Mouse (Mus musculus) liver, embryonic 16.5 days (tissue): ENCODE measurements at regions not wholly inside any gene's neighbourhood (a gene's known extent, or its start where the extent isn't known, plus 50 kb on each side); places are given as distances from the start of the nearest gene placed in this dataset.
"Not testable (repeated sequence)": the region's sequence is repeated elsewhere in the genome, so short reads cannot be mapped to it uniquely, and the experiment has no call there.

ENCODE experiments used
- ATAC-seq: fragments of 200-750 bp; cut with Nextera tagmentation; 2 replicates; pipeline ENCODE4 v1.8.0; 2017; ENCODE audit warnings: low read depth, mild to moderate bottlenecking, moderate number of reproducible peaks, moderate library complexity
- H3K27ac ChIP-seq: fragments of 300-500 bp; sonication (generic); 2 replicates; pipeline ENCODE4 v1.5.1; 2014; ENCODE audit warnings: mild to moderate bottlenecking, low read length
- H3K27me3 ChIP-seq: fragments of 300-500 bp; sonication (generic); 2 replicates; pipeline ENCODE4 v1.6.1; 2014; ENCODE audit warnings: low read depth, low read length, mixed read lengths; ENCODE audit not compliant: control insufficient read depth, insufficient read depth
- H3K36me3 ChIP-seq: fragments of 300-500 bp; sonication (generic); 2 replicates; pipeline ENCODE4 v1.6.1; 2014; ENCODE audit warnings: mild to moderate bottlenecking; ENCODE audit not compliant: control insufficient read depth, insufficient read depth
- H3K4me1 ChIP-seq: fragments of 300-500 bp; sonication (generic); 2 replicates; pipeline ENCODE4 v1.6.1; 2014; ENCODE audit warnings: low read depth, low read length, mixed read lengths; ENCODE audit not compliant: control insufficient read depth
- H3K4me2 ChIP-seq: fragments of 300-500 bp; sonication (generic); 2 replicates; pipeline ENCODE4 v1.6.1; 2014; ENCODE audit warnings: low read depth, low read length, mixed read lengths
- H3K4me3 ChIP-seq: fragments of 300-500 bp; sonication (generic); 2 replicates; pipeline ENCODE4 v1.5.1; 2014; ENCODE audit warnings: low read depth, mild to moderate bottlenecking, low read length
- H3K9ac ChIP-seq: fragments of 300-500 bp; sonication (generic); 2 replicates; pipeline ENCODE4 v1.6.1; 2014; ENCODE audit warnings: low read depth, low read length
- H3K9me3 ChIP-seq: fragments of 300-500 bp; sonication (generic); replicated peaks from 2 replicates; pipeline ENCODE4 v1.6.1; 2016; ENCODE audit warnings: low read length; ENCODE audit not compliant: control insufficient read depth
- WGBS: fragments of 180-500 bp; shearing (Covaris S2); extraction: QIAGEN DNeasy Blood & Tissue Kit; methylation state at CpG from one replicate; pipeline ENCODE4 v1.1.7; 2014; ENCODE audit not compliant: insufficient replicate concordance; 5-methylcytosine and 5-hydroxymethylcytosine counted together

DNA sequence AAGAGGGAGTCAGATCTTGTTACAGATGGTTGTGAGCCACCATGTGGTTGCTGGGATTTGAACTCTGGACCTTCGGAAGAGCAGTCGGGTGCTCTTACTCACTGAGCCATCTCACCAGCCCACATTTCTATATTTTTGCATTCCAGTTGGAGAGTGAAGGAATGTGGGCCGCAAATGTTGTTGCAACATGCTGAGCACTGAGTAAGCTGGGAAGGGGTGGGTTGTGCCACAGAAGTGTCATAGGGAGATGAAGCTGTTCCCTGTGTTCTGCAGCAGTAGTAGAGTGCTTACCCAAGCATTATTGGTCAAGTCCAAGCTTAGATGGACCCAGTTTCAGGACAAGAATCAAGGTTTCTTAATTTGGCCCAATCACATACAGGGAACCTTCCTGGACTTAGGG, 169.1 kb upstream of the Cdkn3 start:
- Histone ChIP-seq H3K4me2 (no peak overlapping the region), H3K4me1 (peaks cover 3% of the 10 kb centered on the region), H3K9me3 (no peaks in the 10 kb centered on the region), H3K9ac (no peak overlapping the region), H3K36me3 (no peaks in the 10 kb centered on the region), H3K27ac (no peak overlapping the region), H3K4me3 (no peak overlapping the region), H3K27me3 (no peaks in the 10 kb centered on the region)
- no peak for ATAC-seq
- 76% methylated on average over 3 of the region's 3 CpGs for WGBS

DNA sequence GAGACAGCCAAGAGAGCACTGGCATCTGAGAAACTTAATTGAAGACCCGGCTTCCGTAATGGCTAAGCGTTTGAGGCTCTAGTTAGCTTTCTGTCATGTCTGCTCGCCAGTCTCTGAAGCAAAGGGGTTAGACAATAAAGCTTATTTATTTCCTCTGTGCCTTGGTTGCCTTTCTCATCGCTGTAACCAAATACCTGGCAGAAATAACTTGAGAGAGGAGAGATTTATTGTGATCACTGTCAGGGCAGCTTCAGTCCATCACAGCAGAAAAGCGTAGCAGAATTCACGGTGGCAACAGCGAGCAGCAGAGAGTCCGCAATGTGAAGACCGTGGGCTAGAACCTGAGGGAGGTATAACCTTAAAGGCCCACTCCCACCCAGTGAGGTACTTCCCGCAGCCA, 174.2 kb upstream of the Cdkn3 start:
- H3K9me3 ChIP-seq: no peaks in the 10 kb centered on the region
- WGBS: 80% methylated on average over 11 of the region's 11 CpGs

DNA sequence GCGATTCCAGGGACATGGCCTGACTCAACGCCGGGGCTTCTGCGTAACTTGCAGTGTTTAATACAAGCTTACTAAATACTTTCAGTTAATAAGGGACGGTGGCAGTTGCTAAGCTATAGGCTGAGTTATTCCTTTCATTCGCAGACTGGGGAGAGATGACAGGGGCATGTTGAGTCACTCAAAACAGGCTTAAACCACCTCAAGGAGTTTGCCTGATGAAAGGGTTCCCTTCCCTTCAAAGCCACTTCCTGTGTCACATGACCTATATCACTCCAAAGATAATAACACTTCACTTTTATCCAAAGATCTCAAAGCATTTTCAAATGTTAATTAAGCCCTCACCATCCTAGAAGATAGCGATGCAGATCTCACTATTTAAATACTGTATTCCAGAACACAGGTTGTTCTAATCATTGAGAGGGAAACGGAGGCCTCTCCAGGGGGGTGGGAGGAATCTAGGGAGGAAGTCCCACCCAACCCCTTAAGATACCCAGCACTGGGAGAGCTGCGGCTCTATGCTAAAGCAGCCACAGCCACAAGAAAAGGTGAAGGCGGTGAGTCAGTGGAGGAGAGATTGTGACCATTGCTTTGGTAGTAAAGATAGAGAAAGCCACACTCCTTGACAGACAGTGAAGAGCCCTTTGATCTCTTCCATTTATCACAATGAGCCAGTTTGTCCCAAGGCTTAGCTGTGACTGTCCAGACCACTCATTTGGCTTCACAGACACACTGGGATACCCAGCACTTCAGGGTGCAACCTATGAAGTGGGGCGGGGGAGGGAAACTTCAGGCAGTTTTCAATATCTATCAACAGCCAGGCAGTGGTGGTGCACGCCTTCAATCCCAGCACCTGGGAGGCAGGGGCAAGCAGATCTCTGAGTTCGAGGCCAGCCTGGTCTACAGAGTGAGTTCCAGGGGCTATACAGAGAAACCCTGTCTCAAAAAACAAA, 182.0 kb upstream of the Cdkn3 start:
- Histone ChIP-seq H3K27me3 (no peaks in the 10 kb centered on the region), H3K9ac (no peak overlapping the region), H3K9me3 (no peaks in the 10 kb centered on the region), H3K4me2 (no peak overlapping the region), H3K4me1 (peaks cover 18% of the 10 kb centered on the region), H3K27ac (peak overlapping the region; percentile 45), H3K36me3 (no peaks in the 10 kb centered on the region), H3K4me3 (no peak overlapping the region)
- WGBS: 42% methylated on average over 13 of the region's 13 CpGs
- ATAC-seq: peak; percentile 65

More for the DNA sequence above, 174.2 kb upstream of the Cdkn3 start:
- Histone ChIP-seq H3K36me3 (no peaks in the 10 kb centered on the region), H3K27ac (no peak overlapping the region), H3K4me2 (no peak overlapping the region), H3K27me3 (no peaks in the 10 kb centered on the region), H3K9ac (no peak overlapping the region), H3K4me3 (no peak overlapping the region), H3K4me1 (no peaks in the 10 kb centered on the region)
- ATAC-seq: no peak

DNA sequence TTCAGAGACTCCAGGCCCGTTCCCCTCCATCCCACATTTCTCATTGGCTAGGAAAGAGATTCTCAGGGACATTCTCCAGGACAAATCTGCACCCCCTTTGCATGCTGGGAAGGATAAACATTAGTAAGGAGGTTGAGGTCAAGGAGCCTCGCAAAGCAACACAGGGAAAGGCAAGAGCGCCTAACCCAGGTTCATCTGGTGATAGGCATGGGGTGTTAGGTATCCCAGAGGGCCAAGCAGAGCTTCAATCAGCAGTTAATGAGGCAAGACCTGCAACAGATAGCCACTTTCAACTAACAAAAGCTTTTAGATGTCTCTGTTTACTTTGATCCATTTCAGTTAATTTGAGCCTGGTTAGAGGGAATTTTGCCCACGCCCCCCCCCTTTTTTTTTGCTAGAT, 184.5 kb upstream of the Cdkn3 start:
- Histone ChIP-seq H3K4me1 (peaks cover 24% of the 10 kb centered on the region), H3K4me3 (no peak overlapping the region), H3K4me2 (no peak overlapping the region), H3K9me3 (no peaks in the 10 kb centered on the region), H3K27ac (no peak overlapping the region), H3K9ac (no peak overlapping the region), H3K27me3 (no peaks in the 10 kb centered on the region), H3K36me3 (no peaks in the 10 kb centered on the region)
- 77% methylated on average over 4 of the region's 4 CpGs for WGBS
- no peak for ATAC-seq

DNA sequence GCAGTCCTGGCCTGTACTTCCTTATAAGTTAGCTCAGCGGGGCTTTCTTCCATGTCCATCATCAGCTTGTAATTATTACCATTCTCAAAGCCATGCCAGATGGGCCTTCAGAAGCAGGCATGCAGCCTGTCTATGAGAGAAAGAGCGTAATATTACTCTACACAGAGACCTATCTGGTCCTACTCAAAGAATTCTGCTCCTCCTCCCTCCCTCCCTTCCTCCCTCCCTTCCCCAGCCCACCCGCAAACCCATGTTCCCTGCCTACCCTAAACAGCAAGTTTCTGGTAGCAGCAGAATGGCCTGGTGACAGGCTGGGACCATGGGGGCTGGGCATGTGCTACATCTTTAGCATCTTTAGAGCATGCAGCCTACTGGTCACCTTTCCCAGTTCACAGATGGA, 184.9 kb upstream of the Cdkn3 start:
- Histone ChIP-seq H3K4me3 (no peak overlapping the region), H3K9ac (no peak overlapping the region), H3K4me1 (peaks cover 21% of the 10 kb centered on the region), H3K4me2 (no peak overlapping the region), H3K27ac (no peak overlapping the region), H3K9me3 (no peaks in the 10 kb centered on the region), H3K36me3 (no peaks in the 10 kb centered on the region), H3K27me3 (no peaks in the 10 kb centered on the region)
- no peak for ATAC-seq
- 84% methylated on average over 3 of the region's 3 CpGs for WGBS

DNA sequence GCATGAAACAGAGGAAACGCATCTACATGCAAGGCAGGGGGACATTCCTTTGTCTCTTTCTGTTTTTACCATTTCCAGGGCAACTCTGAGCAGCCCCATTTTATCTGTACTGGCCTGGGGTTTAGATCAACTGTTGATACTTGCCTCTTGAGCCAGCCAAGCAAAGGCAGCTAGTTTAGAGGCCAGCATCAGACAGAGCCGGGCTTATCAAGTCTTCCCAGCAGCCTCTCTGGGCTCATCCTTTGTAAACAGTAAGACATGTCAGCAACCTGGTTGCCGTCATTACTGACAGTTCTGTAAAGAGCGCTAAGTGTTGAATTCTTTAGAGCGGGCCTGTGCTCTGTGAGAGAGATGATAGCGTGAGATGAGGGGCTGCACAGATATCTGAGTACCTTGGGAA, 182.9 kb upstream of the Bmp4 start:
- Histone ChIP-seq H3K27me3 (no peaks in the 10 kb centered on the region), H3K36me3 (no peaks in the 10 kb centered on the region), H3K9ac (no peak overlapping the region), H3K4me2 (0 out of 2 replicates have a peak overlapping the region, but pooled peaks have one; percentile 6), H3K4me3 (no peak overlapping the region), H3K27ac (peak overlapping the region; percentile 66), H3K4me1 (peaks cover 16% of the 10 kb centered on the region), H3K9me3 (no peaks in the 10 kb centered on the region)
- 25% methylated on average over 6 of the region's 6 CpGs for WGBS
- peak; percentile 98 for ATAC-seq

DNA sequence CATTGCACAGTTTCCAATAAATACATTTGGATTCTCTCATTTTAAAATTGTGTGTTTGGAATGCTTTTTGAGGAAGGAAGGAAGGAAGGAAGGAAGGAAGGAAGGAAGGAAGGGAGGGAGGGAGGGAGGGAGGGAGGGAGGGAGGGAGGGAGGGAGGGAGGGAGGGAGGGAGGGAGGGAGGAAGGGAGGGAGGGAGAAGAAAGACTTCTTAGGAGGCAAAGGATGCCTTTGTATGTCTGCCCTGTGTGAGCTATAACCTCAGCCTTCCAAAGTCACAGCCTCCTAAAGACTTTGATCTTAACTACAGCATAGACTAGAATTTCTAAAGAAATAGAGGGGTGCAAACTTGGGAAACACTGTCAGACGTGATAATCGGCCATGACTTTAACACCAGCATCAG, 182.5 kb upstream of the Bmp4 start:
- H3K9me3 ChIP-seq, H3K36me3 ChIP-seq, H3K4me3 ChIP-seq, H3K27me3 ChIP-seq, H3K9ac ChIP-seq: not testable (repeated sequence)
- WGBS: 51% methylated on average over 2 of the region's 2 CpGs
- 0 out of 2 replicates have a peak overlapping the region, but pooled peaks have one; percentile 6 for H3K4me2 ChIP-seq
- H3K27ac ChIP-seq: peak overlapping the region; percentile 64
- H3K4me1 ChIP-seq: peaks cover 13% of the 10 kb centered on the region
- peak; percentile 40; the same call in 1 of the 2 replicates for ATAC-seq

DNA sequence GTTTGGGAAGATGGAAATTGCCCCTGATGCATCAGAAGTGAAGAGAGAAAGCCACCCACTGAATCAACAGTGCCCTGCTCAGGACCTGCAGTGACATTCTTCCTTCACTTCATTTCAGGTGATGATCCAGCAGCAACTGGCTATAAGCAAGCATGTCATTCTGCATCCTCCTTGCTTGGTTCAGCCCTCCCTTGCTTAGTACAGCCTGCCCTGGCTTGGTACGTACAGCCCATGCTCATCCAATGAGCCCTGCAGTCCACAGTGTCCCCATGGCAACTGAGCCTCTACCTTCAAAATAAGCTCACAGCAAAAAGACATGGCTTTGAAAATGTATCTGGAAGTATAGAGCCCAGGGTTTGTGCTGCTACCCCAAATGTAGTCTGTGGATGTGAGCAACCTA, 181.4 kb upstream of the Bmp4 start:
- Histone ChIP-seq H3K9me3 (no peaks in the 10 kb centered on the region), H3K9ac (no peak overlapping the region), H3K4me3 (no peak overlapping the region), H3K4me1 (peaks cover 13% of the 10 kb centered on the region), H3K27ac (no peak overlapping the region), H3K4me2 (no peak overlapping the region), H3K27me3 (no peaks in the 10 kb centered on the region), H3K36me3 (no peaks in the 10 kb centered on the region)
- 81% methylated on average over 1 of the region's 1 CpGs for whole genome bisulfite sequencing
- no peak for ATAC-seq

DNA sequence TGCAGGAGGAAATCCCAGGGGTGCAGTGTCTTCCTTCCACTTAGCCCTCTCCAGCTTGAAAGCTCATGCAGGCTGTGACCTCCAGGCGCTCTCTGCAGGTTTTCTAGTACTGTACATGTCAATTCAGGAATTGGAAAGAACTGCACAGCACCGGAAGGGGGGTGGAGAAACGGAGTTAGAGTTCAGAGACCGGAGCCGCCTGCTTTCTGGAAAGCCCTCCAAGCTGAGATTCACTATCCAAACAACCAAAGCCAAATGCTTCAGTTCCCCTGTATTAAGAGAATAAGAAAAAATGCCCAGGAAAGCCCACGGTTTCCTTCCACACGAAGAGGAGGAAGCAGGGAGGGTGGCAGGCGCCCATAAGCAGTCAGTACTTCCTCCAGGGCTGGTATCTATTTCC, 178.8 kb upstream of the Bmp4 start:
- no peaks in the 10 kb centered on the region for H3K36me3 ChIP-seq
- WGBS: 63% methylated on average over 8 of the region's 8 CpGs
- H3K9me3 ChIP-seq: no peaks in the 10 kb centered on the region
- H3K27me3 ChIP-seq: no peaks in the 10 kb centered on the region
- H3K9ac ChIP-seq: no peak overlapping the region
- H3K4me1 ChIP-seq: peaks cover 13% of the 10 kb centered on the region
- ATAC-seq: no peak
- no peak overlapping the region for H3K4me3 ChIP-seq
- H3K27ac ChIP-seq: no peak overlapping the region
- no peak overlapping the region for H3K4me2 ChIP-seq
